Mouse (Mus musculus) E14TG2a.4 (cell line): ENCODE measurements at regions not wholly inside any gene's neighbourhood (a gene's known extent, or its start where the extent isn't known, plus 50 kb on each side); places are given as distances from the start of the nearest gene placed in this dataset.

ENCODE experiments used
- CTCF ChIP-seq: conservative IDR thresholded peaks from 2 replicates; pipeline ENCODE4 v1.5.1; 2014; ENCODE audit warnings: low read length
- NANOG ChIP-seq: IDR thresholded peaks from 2 replicates; pipeline ENCODE4 v1.6.1; 2014; ENCODE audit warnings: borderline replicate concordance, low read length, mixed read lengths
- POU5F1 ChIP-seq: IDR thresholded peaks from 2 replicates; pipeline ENCODE4 v1.6.1; 2014; ENCODE audit warnings: low read length, borderline replicate concordance

DNA sequence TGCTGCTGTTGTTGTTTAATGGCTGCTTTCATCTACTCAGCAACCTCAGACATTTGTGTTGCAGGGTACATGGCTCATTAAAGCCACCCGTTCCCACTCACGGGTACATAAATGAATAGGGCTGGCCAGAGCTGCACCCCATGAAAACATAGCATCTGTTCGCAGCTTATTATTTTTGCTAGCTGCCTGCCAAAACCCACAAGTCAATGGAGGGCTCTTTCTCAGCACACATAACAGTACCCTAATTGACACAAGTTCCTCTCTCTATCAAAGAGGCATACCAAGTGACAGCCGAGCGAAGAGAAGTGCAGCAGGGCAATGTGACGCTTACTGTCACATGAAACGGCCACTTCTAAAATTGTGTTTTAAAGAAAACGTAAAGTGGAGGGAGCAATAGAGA, 57.0 kb upstream of the Pdk3 start:
- TF ChIP-seq CTCF (no peak), POU5F1 (no peak), NANOG (no peak)
